Mouse (Mus musculus) liver, embryonic 14.5 days (tissue): ENCODE measurements around the gene Adam19.

ENCODE experiments used
- CTCF ChIP-seq: IDR thresholded peaks from 2 replicates; pipeline ENCODE4 v1.5.1; 2016; ENCODE audit warnings: antibody characterized with exemption, low read depth, control low read depth
- EP300 ChIP-seq: IDR thresholded peaks from 2 replicates; pipeline ENCODE4 v1.6.1; 2016; ENCODE audit warnings: antibody characterized with exemption, low read depth

DNA sequence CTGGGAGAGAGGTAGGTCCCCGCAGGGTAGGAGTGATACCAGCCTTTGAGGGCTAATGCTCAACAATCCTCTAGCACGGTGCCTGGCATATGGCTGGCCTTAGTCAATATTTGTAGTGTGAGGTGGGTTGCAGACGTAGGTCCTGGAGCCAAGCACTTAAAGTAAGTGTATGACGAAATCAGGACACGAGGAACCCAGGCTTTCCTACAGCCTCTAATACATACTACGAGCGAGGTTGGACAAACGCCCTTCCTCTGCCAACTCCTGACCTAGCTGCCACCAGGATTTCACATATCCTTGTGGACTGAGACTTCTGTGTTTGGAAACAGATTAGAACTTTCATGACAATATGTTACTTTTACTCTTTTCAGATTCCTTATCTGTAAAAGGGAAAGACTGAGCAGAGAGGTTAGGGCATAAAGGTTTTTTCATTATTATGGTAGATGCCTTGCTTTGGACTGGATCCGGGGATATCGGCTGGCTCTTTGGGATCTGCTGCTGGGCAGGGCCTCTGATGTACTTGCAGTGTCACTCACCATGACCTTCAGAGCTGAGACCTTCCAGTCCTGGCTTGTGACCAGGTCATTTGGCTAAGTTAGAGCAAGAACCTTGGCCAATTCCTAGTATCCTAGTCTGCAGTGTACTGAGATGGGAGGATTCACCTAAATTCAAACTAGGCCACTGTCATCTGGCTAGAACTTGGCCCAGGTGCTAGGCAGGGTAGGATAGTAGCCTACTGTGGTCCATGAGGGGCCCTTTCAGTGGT, 29.8 kb downstream of the Adam19 start:
- no peak for TF ChIP-seq CTCF
- no peak for TF ChIP-seq EP300
